Mouse (Mus musculus) heart, embryonic 13.5 days (tissue): ENCODE results near the gene Nudt6. TPM values are rescaled to one million over a fixed set of nuclear protein-coding genes. Genes with fewer than 3 reads are reported as not detected.

ENCODE experiments used
- ATAC-seq: fragments of 200-750 bp; cut with Nextera tagmentation; 2 replicates; pipeline ENCODE4 v1.8.0; 2017; ENCODE audit warnings: moderate TSS enrichment; ENCODE audit not compliant: insufficient number of reproducible peaks, low FRiP score, low TSS enrichment; ENCODE audit errors: extremely low read depth
- H3K27ac ChIP-seq: fragments of 300-500 bp; sonication (generic); replicated peaks from 2 replicates; pipeline ENCODE4 v1.5.1; 2015; ENCODE audit warnings: moderate library complexity, mild to moderate bottlenecking, inconsistent platforms
- H3K27me3 ChIP-seq: fragments of 300-500 bp; sonication (generic); replicated peaks from 2 replicates; pipeline ENCODE4 v1.6.1; 2015; ENCODE audit warnings: mild to moderate bottlenecking, inconsistent platforms
- H3K36me3 ChIP-seq: fragments of 300-500 bp; sonication (generic); 2 replicates; pipeline ENCODE4 v1.6.1; 2015; ENCODE audit warnings: mild to moderate bottlenecking, inconsistent platforms
- H3K4me1 ChIP-seq: fragments of 300-500 bp; sonication (generic); 2 replicates; pipeline ENCODE4 v1.6.1; 2015; ENCODE audit warnings: inconsistent platforms
- H3K4me2 ChIP-seq: fragments of 300-500 bp; sonication (generic); 2 replicates; pipeline ENCODE4 v1.6.1; 2015; ENCODE audit warnings: inconsistent platforms, mild to moderate bottlenecking, moderate library complexity
- H3K4me3 ChIP-seq: fragments of 300-500 bp; sonication (generic); 2 replicates; pipeline ENCODE4 v1.5.1; 2015; ENCODE audit warnings: moderate library complexity, mild to moderate bottlenecking, inconsistent platforms
- H3K9ac ChIP-seq: fragments of 300-500 bp; sonication (generic); 2 replicates; pipeline ENCODE4 v1.6.1; 2015; ENCODE audit warnings: inconsistent platforms, mild to moderate bottlenecking, moderate library complexity
- H3K9me3 ChIP-seq: fragments of 300-500 bp; sonication (generic); 2 replicates; pipeline ENCODE4 v1.6.1; 2016; ENCODE audit warnings: inconsistent platforms
- WGBS: fragments of 180-500 bp; shearing (Covaris S2); methylation state at CpG from one replicate; pipeline ENCODE4 v1.1.7; 2015; ENCODE audit warnings: mixed read lengths; 5-methylcytosine and 5-hydroxymethylcytosine counted together
- polyA plus RNA-seq: library from polyadenylated mRNA; unstranded; fragments of >200 nt; fragmentation: Nextera tagmentation; extraction: Ambion mirVana; gene quantifications from 2 replicates; pipeline ENCODE4 v1.2.1, GENCODE M21; 2015

The Nudt6 gene
- polyA plus RNA-seq, 1 experiment from 2014 or later = 9.8 TPM

GRCm38 (mm10) chr3:37418341-37418740 lies 1.7 kb downstream of the Nudt6 start:
- Histone ChIP-seq H3K4me3 (peak overlapping the region; percentile 64), H3K27ac (peak overlapping the region; percentile 92), H3K9ac (peak overlapping the region; percentile 84), H3K4me1 (peaks cover 18% of the 10 kb centered on the region), H3K4me2 (peak overlapping the region; percentile 76), H3K36me3 (no peaks in the 10 kb centered on the region), H3K27me3 (no peaks in the 10 kb centered on the region), H3K9me3 (no peaks in the 10 kb centered on the region)
- ATAC-seq = no peak
- 65% methylated on average over 5 of the region's 5 CpGs for WGBS

- no peak overlapping the region for H3K9ac ChIP-seq
- no peak overlapping the region for H3K4me3 ChIP-seq
- ATAC-seq = no peak
- H3K36me3 ChIP-seq = 0 out of 2 replicates have a peak, but pooled peaks cover 3% of the 10 kb centered on the region
- 46% methylated on average over 14 of the region's 14 CpGs for WGBS
- peaks cover 6% of the 10 kb centered on the region for H3K4me1 ChIP-seq
- H3K27ac ChIP-seq = no peak overlapping the region
- H3K4me2 ChIP-seq = no peak overlapping the region
- H3K9me3 ChIP-seq = no peaks in the 10 kb centered on the region
- no peaks in the 10 kb centered on the region for H3K27me3 ChIP-seq
Observed at GRCm38 (mm10) chr3:37414413-37414960, 5.5 kb downstream of the Nudt6 start.

GRCm38 (mm10) chr3:37413446-37413845 lies 6.6 kb downstream of the Nudt6 start:
- Histone ChIP-seq H3K36me3 (0 out of 2 replicates have a peak, but pooled peaks cover 3% of the 10 kb centered on the region), H3K9ac (no peak overlapping the region), H3K27me3 (no peaks in the 10 kb centered on the region), H3K4me2 (no peak overlapping the region), H3K4me3 (no peak overlapping the region), H3K27ac (no peak overlapping the region), H3K4me1 (peaks cover 2% of the 10 kb centered on the region), H3K9me3 (no peaks in the 10 kb centered on the region)
- no peak for ATAC-seq
- 91% methylated on average over 3 of the region's 3 CpGs for WGBS

- no peak overlapping the region for H3K27ac ChIP-seq
- H3K9ac ChIP-seq = no peak overlapping the region
- H3K4me1 ChIP-seq = no peaks in the 10 kb centered on the region
- no peak overlapping the region for H3K4me3 ChIP-seq
- no peak overlapping the region for H3K4me2 ChIP-seq
- H3K36me3 ChIP-seq = peaks cover 13% of the 10 kb centered on the region; the same call in 1 of the 2 replicates
- no peaks in the 10 kb centered on the region for H3K9me3 ChIP-seq
- H3K27me3 ChIP-seq = no peaks in the 10 kb centered on the region
- ATAC-seq = no peak
Observed at GRCm38 (mm10) chr3:37407598-37407997, 12.4 kb downstream of the Nudt6 start.

GRCm38 (mm10) chr3:37401729-37402610 lies 18.0 kb downstream of the Nudt6 start:
- H3K27ac ChIP-seq = no peak overlapping the region
- H3K4me2 ChIP-seq = no peak overlapping the region
- H3K27me3 ChIP-seq = no peaks in the 10 kb centered on the region
- H3K9me3 ChIP-seq = no peaks in the 10 kb centered on the region
- H3K4me1 ChIP-seq = peaks cover 22% of the 10 kb centered on the region
- 75% methylated on average over 11 of the region's 11 CpGs for WGBS
- no peak for ATAC-seq
- no peak overlapping the region for H3K9ac ChIP-seq
- H3K36me3 ChIP-seq = peaks cover 10% of the 10 kb centered on the region; the same call in 1 of the 2 replicates
- no peak overlapping the region for H3K4me3 ChIP-seq

GRCm38 (mm10) chr3:37398661-37399395 lies 21.2 kb downstream of the Nudt6 start:
- Histone ChIP-seq H3K4me3 (no peak overlapping the region), H3K36me3 (no peaks in the 10 kb centered on the region), H3K4me2 (no peak overlapping the region), H3K27me3 (no peaks in the 10 kb centered on the region), H3K27ac (peak overlapping the region; percentile 25; the same call in 1 of the 2 replicates), H3K9ac (no peak overlapping the region), H3K4me1 (peaks cover 22% of the 10 kb centered on the region), H3K9me3 (no peaks in the 10 kb centered on the region)
- 61% methylated on average over 7 of the region's 7 CpGs for WGBS
- peak; percentile 58; the same call in 1 of the 2 replicates for ATAC-seq

GRCm38 (mm10) chr3:37397646-37398045 lies 22.4 kb downstream of the Nudt6 start:
- no peak for ATAC-seq
- H3K27ac ChIP-seq = no peak overlapping the region
- H3K9me3 ChIP-seq = no peaks in the 10 kb centered on the region
- H3K36me3 ChIP-seq = no peaks in the 10 kb centered on the region
- no peak overlapping the region for H3K4me2 ChIP-seq
- H3K27me3 ChIP-seq = no peaks in the 10 kb centered on the region
- 66% methylated on average over 3 of the region's 3 CpGs for WGBS
- H3K4me3 ChIP-seq = no peak overlapping the region
- no peak overlapping the region for H3K9ac ChIP-seq
- H3K4me1 ChIP-seq = peaks cover 22% of the 10 kb centered on the region

- H3K27me3 ChIP-seq = no peaks in the 10 kb centered on the region
- no peak overlapping the region for H3K27ac ChIP-seq
- H3K4me2 ChIP-seq = no peak overlapping the region
- H3K9ac ChIP-seq = no peak overlapping the region
- ATAC-seq = no peak
- 81% methylated on average over 5 of the region's 5 CpGs for WGBS
- no peak overlapping the region for H3K4me3 ChIP-seq
- no peaks in the 10 kb centered on the region for H3K36me3 ChIP-seq
- H3K4me1 ChIP-seq = peaks cover 22% of the 10 kb centered on the region
- H3K9me3 ChIP-seq = no peaks in the 10 kb centered on the region
Observed at GRCm38 (mm10) chr3:37396930-37397608, 22.9 kb downstream of the Nudt6 start.

GRCm38 (mm10) chr3:37387310-37387709 lies 32.7 kb downstream of the Nudt6 start:
- ATAC-seq = no peak
- H3K9me3 ChIP-seq = no peaks in the 10 kb centered on the region
- H3K4me1 ChIP-seq = peaks cover 10% of the 10 kb centered on the region
- H3K27me3 ChIP-seq = no peaks in the 10 kb centered on the region
- no peak overlapping the region for H3K27ac ChIP-seq
- no peak overlapping the region for H3K4me3 ChIP-seq
- no peak overlapping the region for H3K4me2 ChIP-seq
- no peak overlapping the region for H3K9ac ChIP-seq
- 91% methylated on average over 6 of the region's 6 CpGs for WGBS
- no peaks in the 10 kb centered on the region for H3K36me3 ChIP-seq

- 51% methylated on average over 6 of the region's 6 CpGs for WGBS
- no peaks in the 10 kb centered on the region for H3K27me3 ChIP-seq
- H3K9me3 ChIP-seq = no peaks in the 10 kb centered on the region
- no peak for ATAC-seq
- H3K36me3 ChIP-seq = no peaks in the 10 kb centered on the region
- H3K4me1 ChIP-seq = peaks cover 38% of the 10 kb centered on the region
- no peak overlapping the region for H3K4me3 ChIP-seq
- no peak overlapping the region for H3K4me2 ChIP-seq
- no peak overlapping the region for H3K9ac ChIP-seq
- H3K27ac ChIP-seq = peak overlapping the region; percentile 61
Observed at GRCm38 (mm10) chr3:37383096-37383765, 36.8 kb downstream of the Nudt6 start.
